ENCODE assay signal across 9 mouse cellular contexts in genomic region chr11:46268991-46269390, GRCm38 (mm10). TPM values are rescaled to one million over a fixed set of nuclear protein-coding genes. Genes with fewer than 3 reads are reported as not detected.
DNase-seq lines count a peak whose midpoint lies in the region; ATAC-seq and TF ChIP-seq lines count a peak whose summit lies in the region.
"Had no signal": no experiment of that assay in that cellular context is flagged by ENCODE, and none has a peak within 500 bp of the region (broad histone marks: within the 10 kb centered on the region; RNA-seq: fewer than 3 reads in every experiment).

No protein-coding gene starts in this region.

- DNase-seq in left cerebral cortex, adult 18-20 months (ENCODE audit: low spot score in 2 of 2), result peak; percentile 71 to 75
- DNase-seq in left cerebral cortex, adult 11 months (ENCODE audit: low spot score), result no peak
- peak; percentile 28 for DNase-seq in hindlimb bud, embryonic 11.5 days (ENCODE audit: extremely low spot score, low read depth, low spot score)
- peak; percentile 58 for DNase-seq in left cerebral cortex, postnatal 4 days
- peak; percentile 25 to 55 for DNase-seq in spleen, postnatal 14 days (ENCODE audit: low spot score in 2 of 2)

- peaks cover 60% of the 10 kb centered on the region for H3K36me3 ChIP-seq in midbrain, embryonic 15.5 days (replicated peaks)

- no peak overlapping the region for H3K4me3 ChIP-seq in bone marrow macrophage, adult 2 months (ENCODE audit: insufficient read depth, low read length)
- no peak overlapping the region for H3K4me3 ChIP-seq in embryonic fibroblast, embryonic 13.5 days (ENCODE audit: insufficient read depth, low read length)
- no peak overlapping the region for H3K4me3 ChIP-seq in midbrain, embryonic 15.5 days
- H3K4me3 ChIP-seq: embryonic facial prominence, embryonic 13.5 days had no signal

- H3K9ac ChIP-seq in midbrain, embryonic 15.5 days, result no peak overlapping the region
- H3K9ac ChIP-seq: embryonic facial prominence, embryonic 13.5 days had no signal

- H3K27me3 ChIP-seq in midbrain, embryonic 15.5 days (replicated peaks), result no peaks in the 10 kb centered on the region
- H3K27me3 ChIP-seq: embryonic facial prominence, embryonic 13.5 days had no signal

- peak; percentile 48; the same call in 1 of the 2 replicates for TF ChIP-seq CTCF in bone marrow macrophage, adult 2 months (IDR thresholded peaks at IDR 0.05; ENCODE audit: low read depth, low read length)
- TF ChIP-seq CTCF in embryonic fibroblast, embryonic 13.5 days (IDR thresholded peaks at IDR 0.05; ENCODE audit: borderline replicate concordance, insufficient read depth, low read length), result peak; percentile 64; the same call in 1 of the 2 replicates

- intact Hi-C loops in left cerebral cortex, postnatal 4 days (cut with DNase I), result no loop called here

- no peak overlapping the region for H3K4me2 ChIP-seq in midbrain, embryonic 15.5 days
- H3K4me2 ChIP-seq: embryonic facial prominence, embryonic 13.5 days had no signal

- H3K27ac ChIP-seq in bone marrow macrophage, adult 2 months (ENCODE audit: insufficient read depth, low read depth, low read length), result no peak overlapping the region
- no peak overlapping the region for H3K27ac ChIP-seq in embryonic fibroblast, embryonic 13.5 days (ENCODE audit: insufficient read depth, low read length)
- H3K27ac ChIP-seq in midbrain, embryonic 15.5 days, result no peak overlapping the region
- H3K27ac ChIP-seq: embryonic facial prominence, embryonic 13.5 days had no signal

- no peaks in the 10 kb centered on the region for H3K9me3 ChIP-seq in midbrain, embryonic 15.5 days
- H3K9me3 ChIP-seq: embryonic facial prominence, embryonic 13.5 days had no signal

- TF ChIP-seq POLR2A in bone marrow macrophage, adult 2 months (IDR thresholded peaks at IDR 0.05; ENCODE audit: borderline replicate concordance, low read depth, low read length), result no peak
- TF ChIP-seq POLR2A in embryonic fibroblast, embryonic 13.5 days (IDR thresholded peaks at IDR 0.05; ENCODE audit: low read depth, low read length), result no peak

- peaks cover 10% of the 10 kb centered on the region for H3K4me1 ChIP-seq in bone marrow macrophage, adult 2 months (ENCODE audit: control insufficient read depth, insufficient read depth, low read length)
- H3K4me1 ChIP-seq in embryonic fibroblast, embryonic 13.5 days (ENCODE audit: control insufficient read depth, insufficient read depth, low read length), result 0 out of 2 replicates have a peak, but pooled peaks cover 2% of the 10 kb centered on the region
- H3K4me1 ChIP-seq in midbrain, embryonic 15.5 days, result no peaks in the 10 kb centered on the region

- 17% methylated on average over 7 of the region's 7 CpGs for WGBS in midbrain, embryonic 15.5 days

- peak; percentile 75 for ATAC-seq in midbrain, embryonic 15.5 days (replicated peaks)

RNA-seq across cellular contexts. Expression of gene Fndc9, which starts 33.7 kb away (rescaled TPM):
- total RNA-seq in left cerebral cortex, adult 18-20 months (2021), result 1 to 10 TPM; 3.0 to 3.9 TPM
- polyA plus RNA-seq in bone marrow macrophage, adult 2 months (2012; ENCODE audit: insufficient read depth, insufficient read length, missing spikeins), result not detected in 2 replicates
- polyA plus RNA-seq in embryonic fibroblast, embryonic 13.5 days (2011; ENCODE audit: insufficient read length, low read depth, missing spikeins), result not detected in 2 replicates
- total RNA-seq in left cerebral cortex, postnatal 4 days (2021), result 1 to 10 TPM; 5.6 to 9.8 TPM
- polyA plus RNA-seq in midbrain, embryonic 15.5 days (2015; fragmentation: Nextera tagmentation; extraction: Ambion mirVana), result 8.4 and 10.0 TPM in 2 replicates

RNA-seq across cellular contexts. Expression of gene Cyfip2, which starts 43.7 kb away (rescaled TPM):
- total RNA-seq in left cerebral cortex, adult 18-20 months (2021), result 100 to 1,000 TPM; 619 to 654 TPM
- polyA plus RNA-seq in bone marrow macrophage, adult 2 months (2012; ENCODE audit: insufficient read depth, insufficient read length, missing spikeins), result 10.3 and 11.4 TPM in 2 replicates
- 0.92 and 1.0 TPM in 2 replicates for polyA plus RNA-seq in embryonic fibroblast, embryonic 13.5 days (2011; ENCODE audit: insufficient read length, low read depth, missing spikeins)
- total RNA-seq in left cerebral cortex, postnatal 4 days (2021), result 100 to 1,000 TPM; 212 to 214 TPM
- polyA plus RNA-seq in midbrain, embryonic 15.5 days (2015; fragmentation: Nextera tagmentation; extraction: Ambion mirVana), result 97.6 and 104 TPM in 2 replicates
